Mouse (Mus musculus) midbrain, postnatal 0 days (tissue): ENCODE data around the gene Rps3. TPM values are rescaled to one million over a fixed set of nuclear protein-coding genes. Genes with fewer than 3 reads are reported as not detected.
A peak's percentile ranks its signal among the peaks of the same experiment; 100 is the strongest.

Experiments
- ATAC-seq: fragments of 200-750 bp; cut with Nextera tagmentation; 2 replicates; pipeline ENCODE4 v1.8.0; 2017; ENCODE audit warnings: moderate number of reproducible peaks, mild to moderate bottlenecking, moderate TSS enrichment, moderate library complexity; ENCODE audit not compliant: low FRiP score
- DNase-seq: peaks from one replicate; pipeline ENCODE4 v3.0.0-alpha.2; 2015; ENCODE audit warnings: low spot score
- H3K27ac ChIP-seq: fragments of 300-500 bp; sonication (generic); 2 replicates; pipeline ENCODE4 v1.5.1; 2014; ENCODE audit warnings: low read depth, mild to moderate bottlenecking, low read length, mixed read lengths
- H3K27me3 ChIP-seq: fragments of 300-500 bp; sonication (generic); 2 replicates; pipeline ENCODE4 v1.6.1; 2014; ENCODE audit warnings: low read length, control low read depth, mixed read lengths; ENCODE audit not compliant: insufficient read depth
- H3K36me3 ChIP-seq: fragments of 300-500 bp; sonication (generic); 2 replicates; pipeline ENCODE4 v1.6.1; 2014; ENCODE audit warnings: low read length, control low read depth, mixed read lengths; ENCODE audit not compliant: insufficient read depth
- H3K4me1 ChIP-seq: fragments of 300-500 bp; sonication (generic); 2 replicates; pipeline ENCODE4 v1.6.1; 2014; ENCODE audit warnings: mild to moderate bottlenecking, control low read depth, antibody characterized with exemption, low read length, mixed read lengths; ENCODE audit not compliant: insufficient read depth
- H3K4me2 ChIP-seq: fragments of 300-500 bp; sonication (generic); 2 replicates; pipeline ENCODE4 v1.6.1; 2014; ENCODE audit warnings: low read depth, mild to moderate bottlenecking, low read length, mixed read lengths; ENCODE audit not compliant: poor library complexity, severe bottlenecking
- H3K4me3 ChIP-seq: fragments of 300-500 bp; sonication (generic); 2 replicates; pipeline ENCODE4 v1.5.1; 2014; ENCODE audit warnings: low read depth, mild to moderate bottlenecking, low read length, moderate library complexity
- H3K9ac ChIP-seq: fragments of 300-500 bp; sonication (generic); replicated peaks from 2 replicates; pipeline ENCODE4 v1.6.1; 2014; ENCODE audit warnings: mild to moderate bottlenecking, low read length, moderate library complexity, mixed read lengths; ENCODE audit not compliant: poor library complexity, severe bottlenecking
- H3K9me3 ChIP-seq: fragments of 300-500 bp; sonication (generic); 2 replicates; pipeline ENCODE4 v1.6.1; 2016; ENCODE audit warnings: low read length, control low read depth
- CTCF ChIP-seq: IDR thresholded peaks from 2 replicates; pipeline ENCODE4 v1.5.1; 2016; ENCODE audit warnings: antibody characterized with exemption, mild to moderate bottlenecking
- WGBS: fragments of 180-500 bp; shearing (Covaris S2); extraction: QIAGEN DNeasy Blood & Tissue Kit; methylation state at CpG from one replicate; pipeline ENCODE4 v1.1.7; 2014; 5-methylcytosine and 5-hydroxymethylcytosine counted together
- polyA plus RNA-seq: library from polyadenylated mRNA; unstranded; fragments of >200 nt; fragmentation: Nextera tagmentation; extraction: Ambion mirVana; gene quantifications from 2 replicates; pipeline ENCODE4 v1.2.1, GENCODE M21; 2015
- total RNA-seq: library from RNA; depleted of rRNA; stranded (reverse); fragments of >200 nt; gene quantifications from 2 replicates; pipeline ENCODE4 v1.2.3, GENCODE M21; 2014

Gene Rps3
- total and polyA plus RNA-seq, 2 experiments from 2014 or later, result 440 to 453 TPM

- peaks cover 7% of the 10 kb centered on the region; the same call in 1 of the 2 replicates for H3K36me3 ChIP-seq
- H3K27ac ChIP-seq, result no peak overlapping the region
- H3K4me3 ChIP-seq, result no peak overlapping the region
- H3K27me3 ChIP-seq, result no peaks in the 10 kb centered on the region
- DNase-seq (no peak), ATAC-seq (no peak)
- TF ChIP-seq CTCF, result peak; percentile 51
- no peak overlapping the region for H3K9ac ChIP-seq
- no peak overlapping the region for H3K4me2 ChIP-seq
- H3K9me3 ChIP-seq, result no peaks in the 10 kb centered on the region
- 80% methylated on average over 2 of the region's 2 CpGs for WGBS
- no peaks in the 10 kb centered on the region for H3K4me1 ChIP-seq
Measured at GRCm38 (mm10) chr7:99445833-99446232, 37.7 kb downstream of the Rps3 start.

- H3K4me1 ChIP-seq, result no peaks in the 10 kb centered on the region
- TF ChIP-seq CTCF, result peak; percentile 71
- peaks cover 7% of the 10 kb centered on the region; the same call in 1 of the 2 replicates for H3K36me3 ChIP-seq
- H3K27me3 ChIP-seq, result no peaks in the 10 kb centered on the region
- no peaks in the 10 kb centered on the region for H3K9me3 ChIP-seq
- H3K9ac ChIP-seq, result no peak overlapping the region
- 78% methylated on average over 6 of the region's 6 CpGs for WGBS
- no peak overlapping the region for H3K27ac ChIP-seq
- DNase-seq (no peak), ATAC-seq (no peak)
- no peak overlapping the region for H3K4me3 ChIP-seq
- no peak overlapping the region for H3K4me2 ChIP-seq
Measured at GRCm38 (mm10) chr7:99444012-99444411, 39.5 kb downstream of the Rps3 start.

DNA sequence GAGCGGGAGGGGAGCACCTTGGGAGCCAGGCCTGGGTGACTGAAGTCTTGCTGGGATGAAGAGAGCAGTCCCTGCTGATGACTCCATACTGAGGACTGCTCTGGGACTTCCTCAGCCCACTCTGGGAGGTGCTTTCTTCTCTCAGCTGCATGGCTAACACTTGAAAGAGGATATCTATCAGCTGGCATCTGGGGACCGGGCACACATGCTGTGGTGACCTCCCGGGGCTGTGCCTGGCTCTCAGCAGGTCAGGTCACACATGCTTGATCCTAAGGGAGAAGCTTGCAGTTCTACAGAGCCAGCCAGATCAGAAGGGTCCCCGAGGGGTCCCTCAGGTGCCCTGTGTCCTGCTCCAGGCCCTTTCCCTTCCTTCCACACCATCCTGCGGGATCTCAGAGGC, 40.4 kb downstream of the Rps3 start:
- ATAC-seq, result no peak
- H3K36me3 ChIP-seq, result peaks cover 7% of the 10 kb centered on the region; the same call in 1 of the 2 replicates
- DNase-seq, result no peak
- no peak overlapping the region for H3K4me2 ChIP-seq
- no peak overlapping the region for H3K27ac ChIP-seq
- no peak overlapping the region; the same call in 1 of the 2 replicates for H3K9ac ChIP-seq
- H3K9me3 ChIP-seq, result no peaks in the 10 kb centered on the region
- H3K4me3 ChIP-seq, result no peak overlapping the region
- 58% methylated on average over 5 of the region's 5 CpGs for WGBS
- H3K4me1 ChIP-seq, result no peaks in the 10 kb centered on the region
- no peaks in the 10 kb centered on the region for H3K27me3 ChIP-seq
- TF ChIP-seq CTCF, result no peak

DNA sequence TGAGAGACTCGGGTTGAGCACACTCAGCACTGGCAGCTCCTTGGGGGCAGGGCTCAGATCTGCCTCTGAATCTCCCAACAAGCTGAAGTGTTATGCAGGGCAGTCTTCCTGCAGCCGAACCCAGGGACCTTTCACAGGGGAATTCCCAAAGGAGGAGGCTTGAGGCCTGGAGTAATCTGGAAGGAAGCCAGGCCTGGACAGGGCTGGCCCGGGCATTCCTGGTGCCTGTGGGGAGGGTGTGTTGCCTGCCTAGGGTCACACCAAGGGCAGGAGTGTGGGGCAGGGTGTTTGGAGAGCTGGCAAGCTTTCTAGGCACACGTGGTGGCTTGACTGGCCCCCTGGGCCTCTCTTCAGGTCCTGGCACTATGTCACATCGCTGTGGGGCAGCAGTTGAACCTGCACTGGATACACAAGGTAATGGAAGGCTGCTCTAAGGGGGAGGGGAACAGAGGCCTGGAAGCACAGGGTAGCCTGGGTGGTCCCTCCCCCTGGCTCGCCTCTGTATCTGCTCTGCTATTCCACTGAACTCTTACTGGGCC, 41.9 kb downstream of the Rps3 start:
- Histone ChIP-seq H3K4me1 (no peaks in the 10 kb centered on the region), H3K9ac (no peak overlapping the region), H3K27me3 (no peaks in the 10 kb centered on the region), H3K36me3 (peaks cover 7% of the 10 kb centered on the region; the same call in 1 of the 2 replicates), H3K4me2 (no peak overlapping the region), H3K27ac (no peak overlapping the region), H3K4me3 (no peak overlapping the region), H3K9me3 (no peaks in the 10 kb centered on the region)
- ATAC-seq, result no peak
- WGBS, result 27% methylated on average over 6 of the region's 6 CpGs
- peak; percentile 28 for DNase-seq
- TF ChIP-seq CTCF, result no peak

- Histone ChIP-seq H3K4me1 (no peaks in the 10 kb centered on the region), H3K9me3 (no peaks in the 10 kb centered on the region), H3K4me3 (no peak overlapping the region), H3K27ac (no peak overlapping the region), H3K27me3 (no peaks in the 10 kb centered on the region), H3K36me3 (peaks cover 7% of the 10 kb centered on the region; the same call in 1 of the 2 replicates), H3K4me2 (no peak overlapping the region), H3K9ac (no peak overlapping the region)
- DNase-seq (no peak), ATAC-seq (no peak)
- TF ChIP-seq CTCF, result peak; percentile 49
- WGBS, result 71% methylated on average over 10 of the region's 10 CpGs
Measured at GRCm38 (mm10) chr7:99438881-99439280, 44.7 kb downstream of the Rps3 start.

DNA sequence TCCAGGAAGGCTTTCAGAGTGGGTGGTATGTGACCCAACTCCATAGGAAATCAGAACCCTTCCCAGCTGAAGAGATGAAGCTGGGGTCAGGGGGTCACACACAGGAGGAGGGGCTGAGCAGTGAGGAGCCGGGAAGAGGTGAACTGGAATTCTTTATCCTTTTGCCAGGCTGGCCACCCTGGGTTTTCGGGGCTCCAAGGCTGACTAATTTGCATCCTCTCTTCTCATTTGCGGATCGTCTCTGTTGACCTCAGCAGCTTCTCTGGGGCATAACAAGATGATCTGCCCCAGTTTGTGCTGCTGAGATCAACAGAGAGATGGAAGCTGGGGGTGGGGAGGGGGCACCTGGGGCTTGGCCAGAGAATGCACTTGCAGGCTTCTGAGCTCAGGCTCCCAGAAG, 47.0 kb downstream of the Rps3 start:
- DNase-seq, result no peak

More for the DNA sequence above, 47.0 kb downstream of the Rps3 start:
- no peak for TF ChIP-seq CTCF
- WGBS, result 17% methylated on average over 4 of the region's 4 CpGs
- Histone ChIP-seq H3K27ac (no peak overlapping the region), H3K9ac (no peak overlapping the region), H3K4me1 (no peaks in the 10 kb centered on the region), H3K36me3 (peaks cover 5% of the 10 kb centered on the region; the same call in 1 of the 2 replicates), H3K4me3 (no peak overlapping the region), H3K4me2 (no peak overlapping the region), H3K27me3 (no peaks in the 10 kb centered on the region), H3K9me3 (no peaks in the 10 kb centered on the region)
- ATAC-seq, result no peak
